Mouse (Mus musculus) left cerebral cortex, adult 18-20 months (tissue): Measurements from ENCODE around the gene Gm12355. TPM values are rescaled to one million over a fixed set of nuclear protein-coding genes. Genes with fewer than 3 reads are reported as not detected.
"Not testable (repeated sequence)": the region's sequence is repeated elsewhere in the genome, so short reads cannot be mapped to it uniquely, and the experiment has no call there.

Experiments used
- DNase-seq, 2 experiments: peaks; one replicate each; pipeline ENCODE4 v3.0.0; 2021 to 2022; ENCODE audit warnings: low spot score in 2 of 2, mixed read lengths in 1 of 2
- long read RNA-seq, 2 experiments: library from polyadenylated mRNA; stranded (forward); transcript quantifications; one replicate each; pipeline ENCODE4 v2.0.0; 2021
- total RNA-seq, 2 experiments: library from RNA; stranded (reverse); gene quantifications; 2 replicates each; pipeline ENCODE4 v1.2.3; 2021

The Gm12355 gene
- total RNA-seq = 10 to 100 TPM; 11.7 to 12.1 TPM
- long read RNA-seq, experiment 1 = 0 reads
- long read RNA-seq, experiment 2 = 0 reads

DNA sequence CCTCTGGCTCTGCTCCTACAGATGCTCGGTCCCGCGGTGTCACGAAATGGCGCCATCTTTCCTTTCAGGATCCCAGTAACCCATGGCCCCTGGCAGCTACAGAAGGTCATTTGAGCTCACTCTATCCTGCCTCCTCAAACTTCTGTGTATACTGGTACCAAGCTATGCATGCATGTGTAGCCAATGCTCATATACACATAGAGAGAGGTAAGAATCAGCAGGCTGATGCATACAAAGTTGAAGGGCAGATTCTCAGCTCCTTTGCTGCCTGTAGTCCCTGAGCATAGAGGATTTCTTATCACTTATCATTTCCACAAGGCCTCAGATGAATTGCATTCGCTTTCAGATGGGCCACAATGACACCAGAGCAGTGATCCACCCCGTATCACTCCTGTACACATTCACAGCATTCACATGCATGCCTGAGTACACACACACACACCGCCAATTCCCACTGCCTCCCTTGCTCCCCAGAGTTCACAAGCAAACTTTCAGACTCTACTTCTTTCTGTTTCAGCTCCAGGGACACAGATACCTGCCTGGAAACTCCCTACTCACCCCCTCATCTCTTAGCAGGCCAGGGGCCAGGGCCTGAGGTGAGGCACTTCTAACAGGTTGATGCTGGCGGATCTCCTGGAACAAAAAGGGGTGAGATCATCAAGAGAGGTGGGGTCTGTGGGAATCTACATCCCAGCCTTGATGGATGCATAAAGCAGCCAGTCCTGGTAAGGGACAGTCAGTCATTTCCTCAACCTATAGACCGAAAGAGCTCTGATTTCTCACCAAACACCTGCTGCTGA lies at the start of gene Gm12355, which contains the start of gene Gsdma3:
Gene Gm12355 (minus strand): TSS at position 51 of the 800 bp plus-strand sequence.
Gene Gsdma3 (plus strand): TSS at position 750 of the 800 bp plus-strand sequence.
- no peak for DNase-seq

DNA sequence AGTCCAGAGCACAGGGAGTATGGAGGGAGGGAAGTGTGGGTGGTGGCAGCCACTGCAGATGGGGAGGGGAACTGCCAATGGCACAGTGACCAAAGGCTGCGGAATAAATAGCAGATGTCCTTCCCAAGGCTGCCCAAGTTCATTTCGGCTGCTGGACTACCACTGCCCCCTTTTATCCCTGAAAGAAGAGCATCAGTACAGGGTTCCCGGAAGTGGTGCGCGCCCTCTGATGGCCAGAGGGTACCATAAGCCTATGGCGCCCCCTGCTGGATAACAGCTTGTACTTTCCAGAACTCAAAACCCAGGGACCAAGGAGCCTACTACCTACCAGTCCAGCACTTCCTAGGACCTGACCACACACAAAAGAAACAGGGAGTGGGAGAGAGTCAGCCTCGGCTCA lies 47.7 kb upstream of the Gm12355 start:
- peak; percentile 42 to 45 for DNase-seq

DNA sequence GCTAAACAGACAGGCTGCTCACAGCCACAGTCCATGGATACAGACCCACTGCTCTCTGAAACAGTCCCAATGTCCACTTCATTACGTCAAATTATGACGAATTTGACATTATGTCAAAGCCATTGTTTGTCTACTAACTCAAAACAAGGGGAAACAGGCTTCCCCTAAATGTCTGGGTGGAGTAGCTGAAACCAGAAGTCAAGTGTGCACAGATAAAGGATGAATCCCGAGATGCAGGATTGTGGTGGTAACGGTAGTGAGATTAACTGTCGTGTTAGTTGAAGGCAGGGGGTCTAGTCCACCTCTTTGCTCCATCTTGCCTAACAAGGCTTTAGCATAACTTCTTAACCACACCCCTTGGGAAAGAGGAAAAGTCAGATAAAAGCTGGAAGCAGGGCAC lies 47.0 kb upstream of the Gm12355 start:
- DNase-seq = no peak

DNA sequence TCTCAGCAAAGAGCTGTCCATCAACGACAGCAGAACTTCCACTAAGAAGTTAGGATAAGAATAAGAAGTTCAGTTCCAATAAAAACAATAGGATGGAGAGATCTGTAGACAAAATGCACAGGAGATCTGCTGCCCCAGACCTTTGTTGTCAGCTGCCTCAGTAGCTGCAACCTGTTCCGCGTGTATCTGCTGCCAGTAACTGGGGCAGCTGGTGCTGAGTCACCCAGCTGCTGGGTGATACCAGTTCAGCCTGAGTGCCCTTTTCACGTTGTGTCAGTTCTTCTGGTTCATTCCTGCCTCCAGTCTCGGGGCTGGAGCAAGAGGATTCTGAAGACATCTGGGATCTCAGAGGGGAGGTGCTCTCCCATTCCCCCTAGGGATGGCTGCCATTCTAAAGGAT lies 46.4 kb upstream of the Gm12355 start:
- DNase-seq = no peak

GRCm38 (mm10) chr11:98671284-98671815 lies 45.9 kb upstream of the Gm12355 start:
- DNase-seq = no peak

- DNase-seq = no peak
These were observed 43.5 kb upstream of the Gm12355 start for GRCm38 (mm10) chr11:98668984-98669383.

- no peak for DNase-seq
These were observed 38.6 kb upstream of the Gm12355 start, which contains the start of gene Gsdma for GRCm38 (mm10) chr11:98664091-98664490. TSS of gene Gsdma (plus strand) at chr11:98664351.

- peak; percentile 32 to 41 for DNase-seq
These were observed 35.1 kb upstream of the Gm12355 start for GRCm38 (mm10) chr11:98660517-98660916.

- peak; percentile 10 to 13 for DNase-seq
These were observed 29.6 kb upstream of the Gm12355 start for GRCm38 (mm10) chr11:98655076-98655475.

DNA sequence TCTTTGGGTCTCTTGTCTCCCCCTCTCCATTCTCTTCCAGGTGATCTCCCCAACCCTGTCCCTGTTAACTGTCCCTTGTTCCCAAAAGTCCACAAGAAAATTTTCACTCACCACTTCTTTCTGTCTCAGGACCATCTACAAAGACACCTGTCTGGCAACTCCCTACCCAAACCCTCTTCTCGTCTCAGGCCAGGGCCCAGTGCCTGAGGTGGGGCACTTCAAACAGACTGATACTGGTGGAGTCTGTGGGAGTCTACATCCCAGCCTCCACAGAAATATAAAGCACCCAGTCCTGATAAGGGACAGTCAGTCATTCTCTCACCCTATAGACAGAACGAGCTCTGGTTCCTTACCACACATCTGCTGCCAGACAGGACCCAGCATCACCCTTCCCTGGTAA lies 21.0 kb upstream of the Gm12355 start, which contains the start of gene Gsdma2:
Gene Gsdma2 (plus strand): TSS at position 301 of the 400 bp plus-strand sequence.
- DNase-seq = no peak

- DNase-seq = no peak
These were observed 20.5 kb upstream of the Gm12355 start for GRCm38 (mm10) chr11:98645946-98646345.

DNA sequence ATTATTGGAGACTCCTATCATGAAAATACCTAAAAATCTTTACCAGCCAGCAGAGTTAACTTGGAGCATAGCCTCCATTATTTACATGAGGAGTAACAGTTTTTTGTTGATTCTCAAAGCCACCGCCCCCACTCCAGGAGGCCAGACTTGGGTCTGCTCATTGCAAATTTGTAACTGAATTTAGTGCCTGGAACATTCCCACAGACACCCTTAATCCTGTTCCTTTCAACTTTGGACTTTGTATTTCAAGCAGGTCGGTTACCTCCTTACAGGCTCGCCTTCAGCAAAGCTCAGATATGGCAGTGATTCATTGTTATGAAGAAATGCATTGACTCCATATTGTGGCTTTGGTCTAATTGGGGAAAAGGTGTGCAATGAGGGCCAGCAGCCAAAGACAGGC lies 19.3 kb upstream of the Gm12355 start:
- DNase-seq = no peak

DNA sequence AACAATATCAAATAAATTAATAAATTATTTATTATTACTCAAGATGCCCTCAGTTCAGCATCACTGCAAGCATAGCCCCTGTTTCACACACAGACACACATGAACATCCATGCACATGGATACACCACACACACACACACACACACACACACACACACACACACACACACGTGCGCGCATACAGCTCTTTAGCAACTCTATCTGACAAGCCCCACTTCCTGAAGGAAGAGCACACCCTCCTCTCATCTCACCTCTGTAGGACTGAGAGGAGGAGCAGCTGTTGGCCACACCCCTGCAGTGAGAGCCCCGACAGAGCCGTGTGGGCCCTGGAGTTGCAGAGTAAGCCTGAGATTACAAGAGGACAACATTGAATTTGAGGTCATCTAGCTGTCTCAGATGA lies 14.6 kb upstream of the Gm12355 start:
- DNase-seq = no peak

DNA sequence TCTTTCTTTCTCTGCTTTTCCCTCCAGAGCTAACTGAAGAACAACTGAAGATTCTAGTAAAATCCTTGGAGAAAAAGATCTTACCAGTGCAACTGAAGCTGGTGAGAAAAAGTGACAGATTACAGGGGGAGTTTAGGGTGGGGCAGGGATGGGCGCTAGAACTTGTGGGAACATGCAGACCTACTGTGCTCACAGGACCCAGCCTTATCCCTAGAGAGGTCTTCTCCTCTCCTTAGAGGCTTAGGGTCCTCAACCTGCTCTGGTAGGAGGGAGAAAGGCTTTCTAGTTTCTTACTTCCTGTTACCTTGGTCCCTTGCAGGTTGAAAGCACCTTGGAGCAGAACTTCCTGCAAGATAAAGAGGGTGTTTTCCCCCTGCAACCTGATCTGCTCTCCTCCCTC lies 12.0 kb upstream of the Gm12355 start:
- no peak for DNase-seq

- DNase-seq = not testable (repeated sequence)
These were observed 10.0 kb upstream of the Gm12355 start for GRCm38 (mm10) chr11:98635312-98635970.

- DNase-seq = no peak
These were observed 5.2 kb upstream of the Gm12355 start for GRCm38 (mm10) chr11:98630646-98631045.

DNA sequence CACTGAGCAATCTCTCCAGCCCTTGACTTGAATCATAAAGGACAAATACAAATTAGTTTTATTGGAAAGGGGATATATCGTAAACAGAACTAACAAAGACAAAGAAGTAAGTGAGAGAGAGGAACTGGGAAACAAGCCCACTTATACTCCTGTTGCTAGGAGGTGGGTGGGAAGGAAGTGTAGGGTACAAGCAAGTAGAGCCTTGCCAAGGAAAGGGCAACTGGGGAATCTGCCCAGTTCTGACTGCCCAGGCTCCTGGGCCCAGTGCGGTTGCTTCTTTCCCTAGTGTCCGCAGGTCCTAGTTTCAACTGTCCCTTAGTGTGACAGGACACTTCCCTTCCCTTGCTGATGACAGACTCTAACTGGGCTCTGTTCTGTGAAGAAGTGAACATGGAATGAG lies 3.2 kb upstream of the Gm12355 start:
- DNase-seq = no peak

DNA sequence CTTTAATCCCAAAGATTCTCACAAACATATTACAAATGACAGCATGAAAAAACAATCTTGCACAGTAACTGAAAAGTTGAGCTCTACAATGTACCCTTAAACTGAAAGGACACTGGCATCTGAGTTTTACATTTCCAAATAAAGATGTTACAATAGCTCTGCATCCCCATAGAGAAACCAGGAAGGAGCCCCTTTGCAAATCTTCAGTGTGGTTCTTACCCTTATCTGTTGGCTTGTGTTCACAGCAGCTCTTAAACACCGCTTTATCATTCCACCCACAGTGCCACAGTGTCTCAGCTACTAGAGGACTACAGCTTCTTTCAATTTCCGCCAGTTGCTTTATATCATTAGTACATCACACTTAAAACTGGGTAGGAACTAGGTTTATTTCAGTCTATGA lies 1.1 kb downstream of the Gm12355 start:
- not testable (repeated sequence) for DNase-seq

DNA sequence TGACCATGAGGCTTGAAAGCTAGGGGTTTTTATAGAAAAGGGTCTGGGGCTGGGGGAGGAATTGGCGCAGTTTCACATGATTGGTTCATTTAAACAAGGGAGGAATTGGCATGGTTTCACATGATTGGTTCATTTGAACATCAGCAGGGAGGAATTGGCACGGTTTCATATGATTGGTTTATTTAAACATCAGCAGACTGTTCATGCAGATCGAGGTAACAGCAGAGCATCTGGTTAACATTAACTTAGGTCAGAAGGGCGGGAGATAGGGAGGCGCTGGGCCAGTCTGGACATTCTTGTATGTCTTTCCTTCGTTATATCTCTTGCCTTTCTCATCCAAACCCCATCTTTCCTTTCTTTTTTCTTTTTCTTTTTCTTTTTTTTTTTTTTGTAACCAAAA lies 1.5 kb downstream of the Gm12355 start:
- not testable (repeated sequence) for DNase-seq

- DNase-seq = no peak
These were observed 4.7 kb downstream of the Gm12355 start for GRCm38 (mm10) chr11:98620791-98621190.

- DNase-seq = peak; percentile 23 to 33
These were observed 18.7 kb downstream of the Gm12355 start for GRCm38 (mm10) chr11:98606763-98607162.

DNA sequence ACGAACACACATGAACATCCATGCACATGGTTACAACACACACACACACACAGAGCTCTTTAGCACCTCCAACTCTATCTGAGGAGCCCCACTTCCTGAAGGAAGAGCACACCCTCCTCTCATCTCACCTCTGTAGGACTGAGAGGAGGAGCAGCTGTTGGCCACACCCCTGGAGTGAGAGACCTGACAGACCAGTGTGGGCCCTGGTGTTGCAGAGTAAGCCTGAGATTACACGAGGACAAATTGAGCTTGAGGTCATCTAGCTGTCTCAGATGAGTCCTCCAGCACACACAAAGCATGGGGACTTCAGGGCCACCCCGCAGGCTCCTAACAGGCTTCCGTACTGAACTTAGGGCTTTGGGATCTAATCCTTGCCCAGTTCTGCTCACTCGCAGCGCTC lies 20.6 kb downstream of the Gm12355 start:
- DNase-seq = not testable (repeated sequence)
